Mouse (Mus musculus): ENCODE data around the gene Fhod1. TPM values are rescaled to one million over a fixed set of nuclear protein-coding genes. Genes with fewer than 3 reads are reported as not detected.
A peak's percentile ranks its signal among the peaks of the same experiment; 100 is the strongest.

The Fhod1 gene
- polyA plus RNA-seq (2014; fragmentation: Nextera tagmentation; extraction: Ambion mirVana), result 2.2 and 2.5 TPM in 2 replicates

GRCm38 (mm10) chr8:105347428-105348221, at the start of gene Fhod1:
Gene Fhod1, minus strand, starts transcription at chr8:105347953.
- under 1% methylated on average over 53 of the region's 53 CpGs for WGBS
- Histone ChIP-seq H3K27me3 (ENCODE audit: control insufficient read depth, insufficient read depth, low read length) (no peaks in the 10 kb centered on the region), H3K9ac (ENCODE audit: low read length) (peak within 1 kb of the TSS; percentile 80), H3K36me3 (ENCODE audit: control insufficient read depth, insufficient read depth, low read length) (no peaks in the 10 kb centered on the region), H3K4me2 (ENCODE audit: low read depth, low read length, severe bottlenecking) (peak within 1 kb of the TSS; percentile 78), H3K27ac (ENCODE audit: low read depth, low read length) (peak within 1 kb of the TSS; percentile 59), H3K4me3 (ENCODE audit: low read depth, low read length) (peak within 1 kb of the TSS; percentile 63), H3K4me1 (replicated peaks; ENCODE audit: control insufficient read depth, insufficient read depth, low read length) (peaks cover 8% of the 10 kb centered on the region), H3K9me3 (ENCODE audit: control insufficient read depth, low read length) (no peaks in the 10 kb centered on the region)
- ATAC-seq (replicated peaks; ENCODE audit: low FRiP score) (peak; percentile 91), DNase-seq (ENCODE audit: low spot score) (peak; percentile 97)

GRCm38 (mm10) chr8:105393915-105394314, 46.2 kb upstream of the Fhod1 start:
- Histone ChIP-seq H3K27me3 (ENCODE audit: control insufficient read depth, insufficient read depth, low read length) (no peaks in the 10 kb centered on the region), H3K27ac (ENCODE audit: low read depth, low read length) (no peak overlapping the region), H3K9ac (ENCODE audit: low read length) (no peak overlapping the region), H3K4me3 (ENCODE audit: low read depth, low read length) (no peak overlapping the region), H3K4me2 (ENCODE audit: low read depth, low read length, severe bottlenecking) (no peak overlapping the region), H3K9me3 (ENCODE audit: control insufficient read depth, low read length) (no peaks in the 10 kb centered on the region), H3K4me1 (replicated peaks; ENCODE audit: control insufficient read depth, insufficient read depth, low read length) (no peaks in the 10 kb centered on the region), H3K36me3 (ENCODE audit: control insufficient read depth, insufficient read depth, low read length) (no peaks in the 10 kb centered on the region)
- WGBS, result 56% methylated on average over 7 of the region's 7 CpGs
- ATAC-seq (replicated peaks; ENCODE audit: low FRiP score) (no peak), DNase-seq (ENCODE audit: low spot score) (no peak)

GRCm38 (mm10) chr8:105393089-105393787, 45.5 kb upstream of the Fhod1 start:
- Histone ChIP-seq H3K27me3 (ENCODE audit: control insufficient read depth, insufficient read depth, low read length) (no peaks in the 10 kb centered on the region), H3K4me3 (ENCODE audit: low read depth, low read length) (no peak overlapping the region), H3K4me2 (ENCODE audit: low read depth, low read length, severe bottlenecking) (no peak overlapping the region), H3K9ac (ENCODE audit: low read length) (no peak overlapping the region), H3K4me1 (replicated peaks; ENCODE audit: control insufficient read depth, insufficient read depth, low read length) (no peaks in the 10 kb centered on the region), H3K27ac (ENCODE audit: low read depth, low read length) (no peak overlapping the region), H3K9me3 (ENCODE audit: control insufficient read depth, low read length) (no peaks in the 10 kb centered on the region), H3K36me3 (ENCODE audit: control insufficient read depth, insufficient read depth, low read length) (no peaks in the 10 kb centered on the region)
- DNase-seq (ENCODE audit: low spot score) (no peak), ATAC-seq (replicated peaks; ENCODE audit: low FRiP score) (no peak)
- WGBS, result 90% methylated on average over 12 of the region's 12 CpGs

GRCm38 (mm10) chr8:105389096-105389495, 41.3 kb upstream of the Fhod1 start:
- 90% methylated on average over 6 of the region's 6 CpGs for WGBS
- no peaks in the 10 kb centered on the region for H3K9me3 ChIP-seq (ENCODE audit: control insufficient read depth, low read length)
- no peaks in the 10 kb centered on the region for H3K36me3 ChIP-seq (ENCODE audit: control insufficient read depth, insufficient read depth, low read length)
- H3K4me1 ChIP-seq (replicated peaks; ENCODE audit: control insufficient read depth, insufficient read depth, low read length), result no peaks in the 10 kb centered on the region
- no peak overlapping the region for H3K27ac ChIP-seq (ENCODE audit: low read depth, low read length)
- ATAC-seq (replicated peaks; ENCODE audit: low FRiP score) (no peak), DNase-seq (ENCODE audit: low spot score) (no peak)
- H3K27me3 ChIP-seq (ENCODE audit: control insufficient read depth, insufficient read depth, low read length), result no peaks in the 10 kb centered on the region
- H3K9ac ChIP-seq (ENCODE audit: low read length), result no peak overlapping the region
- H3K4me2 ChIP-seq (ENCODE audit: low read depth, low read length, severe bottlenecking), result no peak overlapping the region
- H3K4me3 ChIP-seq (ENCODE audit: low read depth, low read length), result no peak overlapping the region

- no peak overlapping the region for H3K27ac ChIP-seq (ENCODE audit: low read depth, low read length)
- H3K36me3 ChIP-seq (ENCODE audit: control insufficient read depth, insufficient read depth, low read length), result no peaks in the 10 kb centered on the region
- no peak overlapping the region for H3K4me3 ChIP-seq (ENCODE audit: low read depth, low read length)
- no peak for ATAC-seq (replicated peaks; ENCODE audit: low FRiP score)
- no peaks in the 10 kb centered on the region for H3K4me1 ChIP-seq (replicated peaks; ENCODE audit: control insufficient read depth, insufficient read depth, low read length)
- no peak for DNase-seq (ENCODE audit: low spot score)
- H3K4me2 ChIP-seq (ENCODE audit: low read depth, low read length, severe bottlenecking), result no peak overlapping the region
- no peak overlapping the region for H3K9ac ChIP-seq (ENCODE audit: low read length)
- WGBS, result 65% methylated on average over 1 of the region's 1 CpGs
- H3K9me3 ChIP-seq (ENCODE audit: control insufficient read depth, low read length), result no peaks in the 10 kb centered on the region
- no peaks in the 10 kb centered on the region for H3K27me3 ChIP-seq (ENCODE audit: control insufficient read depth, insufficient read depth, low read length)
These were observed 39.4 kb upstream of the Fhod1 start for GRCm38 (mm10) chr8:105387151-105387550.

GRCm38 (mm10) chr8:105384070-105384469, 36.3 kb upstream of the Fhod1 start:
- Histone ChIP-seq H3K4me3 (ENCODE audit: low read depth, low read length) (no peak overlapping the region), H3K27me3 (ENCODE audit: control insufficient read depth, insufficient read depth, low read length) (no peaks in the 10 kb centered on the region), H3K9me3 (ENCODE audit: control insufficient read depth, low read length) (no peaks in the 10 kb centered on the region), H3K4me1 (replicated peaks; ENCODE audit: control insufficient read depth, insufficient read depth, low read length) (no peaks in the 10 kb centered on the region), H3K4me2 (ENCODE audit: low read depth, low read length, severe bottlenecking) (no peak overlapping the region), H3K9ac (ENCODE audit: low read length) (no peak overlapping the region), H3K36me3 (ENCODE audit: control insufficient read depth, insufficient read depth, low read length) (no peaks in the 10 kb centered on the region), H3K27ac (ENCODE audit: low read depth, low read length) (no peak overlapping the region)
- DNase-seq (ENCODE audit: low spot score) (no peak), ATAC-seq (replicated peaks; ENCODE audit: low FRiP score) (no peak)
- 93% methylated on average over 2 of the region's 2 CpGs for WGBS

GRCm38 (mm10) chr8:105380308-105380707, 32.6 kb upstream of the Fhod1 start:
- 85% methylated on average over 12 of the region's 12 CpGs for WGBS
- Histone ChIP-seq H3K9me3 (ENCODE audit: control insufficient read depth, low read length) (no peaks in the 10 kb centered on the region), H3K36me3 (ENCODE audit: control insufficient read depth, insufficient read depth, low read length) (no peaks in the 10 kb centered on the region), H3K27ac (ENCODE audit: low read depth, low read length) (no peak overlapping the region), H3K4me3 (ENCODE audit: low read depth, low read length) (no peak overlapping the region), H3K4me1 (replicated peaks; ENCODE audit: control insufficient read depth, insufficient read depth, low read length) (no peaks in the 10 kb centered on the region), H3K9ac (ENCODE audit: low read length) (no peak overlapping the region), H3K4me2 (ENCODE audit: low read depth, low read length, severe bottlenecking) (no peak overlapping the region), H3K27me3 (ENCODE audit: control insufficient read depth, insufficient read depth, low read length) (no peaks in the 10 kb centered on the region)
- ATAC-seq (replicated peaks; ENCODE audit: low FRiP score), result no peak
- no peak for DNase-seq (ENCODE audit: low spot score)

- H3K9ac ChIP-seq (ENCODE audit: low read length), result no peak overlapping the region
- H3K27me3 ChIP-seq (ENCODE audit: control insufficient read depth, insufficient read depth, low read length), result no peaks in the 10 kb centered on the region
- DNase-seq (ENCODE audit: low spot score), result no peak
- H3K4me3 ChIP-seq (ENCODE audit: low read depth, low read length), result no peak overlapping the region
- no peak overlapping the region for H3K4me2 ChIP-seq (ENCODE audit: low read depth, low read length, severe bottlenecking)
- H3K9me3 ChIP-seq (ENCODE audit: control insufficient read depth, low read length), result no peaks in the 10 kb centered on the region
- H3K36me3 ChIP-seq (ENCODE audit: control insufficient read depth, insufficient read depth, low read length), result no peaks in the 10 kb centered on the region
- H3K4me1 ChIP-seq (replicated peaks; ENCODE audit: control insufficient read depth, insufficient read depth, low read length), result peaks cover 4% of the 10 kb centered on the region; the same call in 1 of the 2 replicates
- H3K27ac ChIP-seq (ENCODE audit: low read depth, low read length), result no peak overlapping the region
- 81% methylated on average over 19 of the region's 19 CpGs for WGBS
- no peak for ATAC-seq (replicated peaks; ENCODE audit: low FRiP score)
These were observed 30.9 kb upstream of the Fhod1 start for GRCm38 (mm10) chr8:105378673-105379072.
